Mouse (Mus musculus) adrenal gland, adult (tissue): ENCODE measurements around the gene Ralb.

Experiments
- DNase-seq, 2 experiments: peaks; one replicate each; pipeline ENCODE4 v3.0.0; 2022 to 2023; ENCODE audit warnings: low spot score in 1 of 2; ENCODE audit not compliant: inconsistent age in 2 of 2

Gene Ralb

GRCm38 (mm10) chr1:119525004-119525444 is 20.4 kb upstream of the Ralb start:
- DNase-seq, result peak in 1 of 2 experiments; percentile 64

GRCm38 (mm10) chr1:119523826-119524225 is 19.2 kb upstream of the Ralb start:
- DNase-seq, result no peak

- DNase-seq, result no peak
These were observed 18.8 kb upstream of the Ralb start for GRCm38 (mm10) chr1:119523369-119523768.

GRCm38 (mm10) chr1:119522726-119523125 is 18.1 kb upstream of the Ralb start:
- DNase-seq, result peak in 1 of 2 experiments; percentile 48

GRCm38 (mm10) chr1:119521681-119522080 is 17.1 kb upstream of the Ralb start:
- DNase-seq, result peak in 1 of 2 experiments; percentile 43

- peak in 1 of 2 experiments; percentile 72 for DNase-seq
These were observed 16.4 kb upstream of the Ralb start for GRCm38 (mm10) chr1:119521029-119521428.

GRCm38 (mm10) chr1:119519286-119519685 is 14.7 kb upstream of the Ralb start:
- no peak for DNase-seq

GRCm38 (mm10) chr1:119518786-119519185 is 14.2 kb upstream of the Ralb start:
- no peak for DNase-seq

GRCm38 (mm10) chr1:119518060-119518459 is 13.5 kb upstream of the Ralb start:
- peak in 1 of 2 experiments; percentile 58 for DNase-seq

GRCm38 (mm10) chr1:119510857-119511256 is 6.3 kb upstream of the Ralb start:
- DNase-seq, result peak in 1 of 2 experiments; percentile 40

GRCm38 (mm10) chr1:119510409-119510808 is 5.8 kb upstream of the Ralb start:
- DNase-seq, result no peak

- DNase-seq, result peak; percentile 88 to 90
These were observed 4.9 kb upstream of the Ralb start for GRCm38 (mm10) chr1:119509474-119509873.

- peak in 1 of 2 experiments; percentile 76 for DNase-seq
These were observed 4.0 kb upstream of the Ralb start for GRCm38 (mm10) chr1:119508548-119508947.

GRCm38 (mm10) chr1:119505951-119506350 is 1.4 kb upstream of the Ralb start:
- no peak for DNase-seq

GRCm38 (mm10) chr1:119503808-119504207 is 786 bp downstream of the Ralb start:
- DNase-seq, result peak in 1 of 2 experiments; percentile 85

- DNase-seq, result peak in 1 of 2 experiments; percentile 79
These were observed 1.4 kb downstream of the Ralb start for GRCm38 (mm10) chr1:119503181-119503580.

- no peak for DNase-seq
These were observed 1.9 kb downstream of the Ralb start for GRCm38 (mm10) chr1:119502729-119503128.

GRCm38 (mm10) chr1:119501881-119502280 is 2.7 kb downstream of the Ralb start:
- no peak for DNase-seq

- DNase-seq, result no peak
These were observed 5.1 kb downstream of the Ralb start for GRCm38 (mm10) chr1:119499456-119499855.

GRCm38 (mm10) chr1:119498536-119499231 is 5.9 kb downstream of the Ralb start:
- DNase-seq, result peak in 1 of 2 experiments; percentile 75

- peak in 1 of 2 experiments; percentile 29 for DNase-seq
These were observed 7.1 kb downstream of the Ralb start for GRCm38 (mm10) chr1:119497346-119498004.

GRCm38 (mm10) chr1:119495396-119495775 is 9.2 kb downstream of the Ralb start:
- peak in 1 of 2 experiments; percentile 38 for DNase-seq
